Mouse (Mus musculus) megakaryocyte-erythroid progenitor cell, adult 5-6 weeks (primary cell): ENCODE results near the gene Tead2. TPM values are rescaled to one million over a fixed set of nuclear protein-coding genes. Genes with fewer than 3 reads are reported as not detected.

Source experiments
- ATAC-seq: replicated peaks from 2 replicates; pipeline ENCODE4 v1.8.0; 2016; ENCODE audit warnings: mild to moderate bottlenecking, inconsistent platforms; ENCODE audit not compliant: severe bottlenecking, poor library complexity, low FRiP score, low TSS enrichment
- total RNA-seq, 2 experiments: library from RNA; stranded (forward) in 1 of 2; stranded (reverse) in 1 of 2; fragments of 200-1000, 215-1000 nt in 1 of 2; fragments of >200 nt in 1 of 2; fragmentation: Nextera tagmentation in 1 of 2; gene quantifications; 2 replicates each; pipeline ENCODE4 v1.2.3; 2014 to 2017

Gene Tead2
- total RNA-seq, 2 experiments from 2014 or later: not detected

DNA sequence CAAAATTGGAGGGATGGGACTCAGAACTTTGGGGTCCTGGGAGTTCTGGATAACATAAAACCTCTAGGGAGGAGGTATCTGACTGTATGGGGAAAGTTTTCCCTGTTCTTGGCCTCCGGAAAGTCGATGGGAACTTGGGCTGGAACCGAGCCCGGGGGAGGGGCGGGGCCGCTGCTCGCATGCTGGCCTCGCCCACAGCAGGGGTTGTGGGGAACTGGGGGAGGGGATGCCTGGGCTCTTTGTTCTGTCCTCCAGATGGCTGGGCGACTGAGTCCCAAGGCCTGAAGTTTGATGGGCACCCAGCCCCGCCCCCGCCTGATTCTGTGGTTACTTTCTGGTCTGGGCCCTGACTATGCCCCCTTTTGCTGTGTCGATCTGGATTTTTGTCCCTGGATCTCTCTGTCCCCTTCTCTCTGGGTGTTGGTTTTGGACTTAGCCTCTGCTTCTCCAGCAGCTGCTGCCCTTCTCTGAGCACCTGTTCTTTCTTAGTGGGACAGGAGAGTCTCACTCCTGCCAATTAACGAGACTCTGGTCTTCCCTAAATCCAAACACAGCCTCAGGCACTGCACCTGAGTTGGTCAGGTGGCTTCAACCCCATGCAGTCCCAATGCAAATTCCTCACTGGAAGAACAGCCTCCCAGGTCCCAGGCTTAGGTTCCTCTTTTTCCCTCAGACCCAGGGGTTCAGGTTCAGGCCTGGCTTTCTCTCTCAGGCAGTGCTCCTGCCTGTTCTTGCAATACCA lies 1.1 kb downstream of the Tead2 start:
- no peak for ATAC-seq

DNA sequence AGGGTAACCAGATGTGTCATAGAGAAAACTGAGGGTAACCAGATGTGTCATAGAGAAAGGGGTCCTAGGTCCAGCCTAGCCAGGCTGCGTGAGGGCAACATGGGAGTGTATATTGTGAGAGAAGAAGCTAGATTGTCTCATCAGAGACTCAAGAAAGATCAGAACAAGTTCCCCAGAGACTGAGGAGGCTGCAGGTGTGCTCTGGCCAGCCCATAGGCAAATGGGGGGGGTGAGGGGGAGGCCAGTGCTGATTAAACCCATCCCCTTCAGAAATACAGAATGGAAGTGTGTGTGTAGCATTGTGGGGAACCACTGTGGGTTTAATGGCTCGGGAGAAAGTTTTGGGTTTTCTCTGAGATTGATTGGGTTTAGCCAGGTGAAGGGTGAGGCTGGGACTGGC lies 6.1 kb downstream of the Tead2 start:
- no peak for ATAC-seq

DNA sequence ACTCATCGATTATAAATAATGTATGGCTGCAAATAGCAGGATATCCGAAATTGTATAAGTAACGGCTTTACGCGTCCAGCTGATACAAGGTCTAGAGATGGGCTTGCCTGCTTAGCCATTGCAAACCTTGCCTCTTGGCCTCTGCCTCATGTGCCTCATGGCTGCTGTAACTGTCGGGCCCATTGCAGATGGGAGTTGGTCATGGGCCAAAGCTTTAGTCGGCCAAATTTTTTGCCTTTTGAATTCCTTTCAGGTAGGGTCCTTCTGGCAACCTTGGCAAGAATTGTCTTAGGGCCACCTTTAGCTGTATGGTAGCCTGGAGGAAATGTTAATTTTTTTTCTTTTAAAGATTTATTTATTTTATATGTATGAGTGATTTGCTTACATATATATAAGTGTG lies 9.3 kb downstream of the Tead2 start:
- no peak for ATAC-seq

DNA sequence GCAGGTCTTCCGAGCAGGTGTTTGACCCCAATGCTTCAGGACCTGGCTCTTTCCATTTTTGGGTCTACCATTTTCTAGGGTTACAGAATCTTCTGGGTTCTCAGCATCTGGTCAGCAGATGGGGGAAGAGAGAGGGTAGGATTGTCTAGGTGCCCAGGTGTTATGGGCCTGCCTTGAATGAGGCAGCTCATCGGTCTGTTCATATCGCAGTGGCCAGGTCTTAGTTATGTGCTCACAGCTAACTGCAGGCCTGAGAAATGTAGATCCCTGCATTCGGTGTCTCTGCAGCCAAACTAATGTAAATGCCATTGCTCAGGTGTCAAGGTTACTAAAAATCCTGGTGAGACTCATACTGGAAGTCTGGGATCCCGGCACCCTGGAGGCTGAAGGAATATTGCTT lies 10.9 kb downstream of the Tead2 start:
- ATAC-seq: no peak

- no peak for ATAC-seq
Measured at GRCm38 (mm10) chr7:45228548-45228947, 13.0 kb downstream of the Tead2 start.

- no peak for ATAC-seq
Measured at GRCm38 (mm10) chr7:45229046-45229445, 13.5 kb downstream of the Tead2 start.

DNA sequence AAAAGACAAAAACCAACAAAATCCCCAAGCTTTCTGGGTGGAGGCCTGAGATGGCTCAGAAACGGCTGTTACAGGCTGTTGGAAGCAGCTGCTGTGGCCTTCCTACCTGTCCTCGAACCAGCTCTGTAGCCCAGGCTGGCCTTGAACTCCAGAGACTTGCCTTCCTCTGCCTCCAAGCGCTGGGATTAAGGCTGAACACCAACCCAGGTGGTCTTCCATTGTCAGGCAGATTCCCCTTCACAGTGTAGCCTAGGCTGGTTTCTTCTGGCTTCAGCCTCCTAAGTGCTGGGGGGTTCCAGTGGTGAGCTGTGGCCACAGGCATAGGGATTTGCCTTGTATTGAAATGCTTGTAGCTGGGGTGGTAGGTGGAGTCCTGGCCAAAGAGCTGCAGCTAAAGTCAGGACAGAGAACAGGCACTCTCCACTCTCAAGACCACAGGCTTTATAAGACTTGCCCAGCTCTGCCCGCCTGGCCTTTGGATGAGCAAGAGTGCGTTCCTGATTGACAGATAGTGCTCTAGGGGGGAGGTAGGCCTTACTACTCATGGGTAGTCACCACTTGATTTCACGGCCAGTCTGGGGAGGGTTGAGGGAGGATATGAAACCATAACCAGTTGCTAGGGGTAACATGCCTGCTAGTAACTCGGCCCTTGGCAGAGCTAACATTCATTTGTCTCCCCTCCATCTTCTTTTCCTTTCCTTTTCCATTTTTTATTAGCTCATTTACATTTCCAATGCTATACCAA lies 14.1 kb downstream of the Tead2 start:
- ATAC-seq: no peak

DNA sequence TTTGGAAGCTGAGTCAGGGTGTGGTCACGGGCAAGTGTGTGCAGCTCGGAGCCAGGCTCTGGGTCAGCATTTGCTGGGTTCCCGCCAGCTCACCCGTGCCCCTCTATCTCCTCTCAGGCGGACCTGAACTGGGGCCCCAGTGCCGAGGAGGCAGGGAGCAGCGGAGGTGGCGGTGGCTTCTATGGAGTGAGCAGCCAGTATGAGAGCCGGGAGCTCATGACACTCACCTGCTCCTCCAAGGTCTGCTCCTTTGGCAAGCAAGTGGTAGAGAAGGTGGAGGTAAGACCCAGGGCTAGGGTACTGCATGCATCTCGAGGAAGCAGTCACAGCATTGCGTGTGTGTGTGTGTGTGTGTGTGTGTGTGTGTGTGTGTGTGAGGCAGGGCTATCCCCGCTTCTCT lies 15.6 kb downstream of the Tead2 start:
- ATAC-seq: no peak

DNA sequence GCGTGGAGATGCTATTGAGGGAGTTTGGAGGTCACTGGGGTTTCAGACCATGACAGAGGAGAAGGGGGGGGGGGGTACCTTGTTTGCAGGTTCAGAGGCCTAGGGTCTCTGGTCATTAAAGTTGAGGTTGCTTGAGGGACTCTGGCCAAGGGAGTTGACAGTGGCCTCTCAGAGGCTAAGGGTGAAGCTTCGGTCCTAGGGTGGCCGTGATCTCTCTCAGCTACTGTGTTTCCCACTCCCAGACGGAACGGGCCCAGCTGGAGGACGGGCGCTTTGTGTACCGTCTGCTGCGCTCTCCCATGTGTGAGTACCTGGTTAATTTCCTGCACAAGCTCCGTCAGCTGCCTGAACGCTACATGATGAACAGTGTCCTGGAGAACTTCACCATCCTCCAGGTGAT lies 16.4 kb downstream of the Tead2 start:
- no peak for ATAC-seq

GRCm38 (mm10) chr7:45232716-45233465 lies 17.3 kb downstream of the Tead2 start:
- ATAC-seq: no peak

GRCm38 (mm10) chr7:45233580-45234332 lies 18.2 kb downstream of the Tead2 start:
- no peak for ATAC-seq

- no peak for ATAC-seq
Measured at GRCm38 (mm10) chr7:45234333-45234841, 18.8 kb downstream of the Tead2 start.

DNA sequence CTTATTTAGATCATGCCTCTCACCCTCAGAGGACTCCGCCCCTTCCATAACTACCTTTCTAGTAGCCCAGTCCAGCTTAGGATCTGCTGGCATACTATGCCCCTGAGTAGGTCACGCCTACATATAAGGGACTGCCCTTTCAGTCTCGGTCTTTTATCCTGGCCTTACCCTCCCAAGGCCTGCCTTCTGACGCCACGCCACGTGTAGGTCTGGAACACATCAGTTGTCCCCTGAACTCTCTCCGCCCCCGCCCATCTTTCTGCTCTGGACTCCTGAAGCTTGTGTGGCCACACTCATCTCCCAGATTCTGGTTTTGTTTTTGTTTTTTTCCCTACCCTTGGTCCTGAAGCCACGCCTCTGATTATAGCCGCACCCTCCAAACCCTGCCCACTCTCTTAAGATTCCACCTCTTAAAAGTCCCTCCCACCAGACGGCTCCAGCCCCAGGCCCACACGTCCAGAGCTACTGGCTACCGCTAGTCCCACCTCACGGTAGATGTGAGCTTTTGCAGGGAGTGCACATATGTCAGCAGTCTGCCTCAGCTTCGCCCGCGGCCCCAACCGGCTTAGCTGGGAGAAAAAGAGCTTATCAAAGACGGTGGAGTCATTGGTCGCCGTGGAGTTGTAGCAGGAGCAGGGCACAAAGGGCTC lies 19.5 kb downstream of the Tead2 start:
- no peak for ATAC-seq

GRCm38 (mm10) chr7:45235656-45236180 lies 20.2 kb downstream of the Tead2 start:
- no peak for ATAC-seq

GRCm38 (mm10) chr7:45237747-45238699 lies 22.5 kb downstream of the Tead2 start:
- peak; percentile 8; the same call in 1 of the 2 replicates for ATAC-seq

GRCm38 (mm10) chr7:45238723-45239496 lies 23.4 kb downstream of the Tead2 start, which contains the start of gene Cd37:
Gene Cd37, minus strand, starts transcription at chr7:45239115.
- peak; percentile 90 for ATAC-seq

GRCm38 (mm10) chr7:45240109-45240508 lies 24.6 kb downstream of the Tead2 start:
- ATAC-seq: no peak
